Mouse (Mus musculus) common myeloid progenitor, adult 5-6 weeks (primary cell): ENCODE data around the gene Gm20422. TPM values are rescaled to one million over a fixed set of nuclear protein-coding genes. Genes with fewer than 3 reads are reported as not detected.
"Not testable (repeated sequence)": the region's sequence is repeated elsewhere in the genome, so short reads cannot be mapped to it uniquely, and the experiment has no call there.

Experiments
- ATAC-seq: replicated peaks from 2 replicates; pipeline ENCODE4 v1.8.0; 2016; ENCODE audit warnings: low read depth, mild to moderate bottlenecking, moderate TSS enrichment, inconsistent platforms; ENCODE audit not compliant: poor library complexity, severe bottlenecking
- total RNA-seq: library from RNA; stranded (forward); fragments of 200-1000, 187-1606 nt; gene quantifications from 2 replicates; pipeline ENCODE4 v1.2.3, GENCODE M21; 2017

The Gm20422 gene
- total RNA-seq, 1 experiment from 2014 or later, result not detected

GRCm38 (mm10) chr8:69716403-69717231 is 58.1 kb downstream of the Gm20422 start:
- ATAC-seq, result peak; percentile 94

GRCm38 (mm10) chr8:69715366-69715765 is 59.3 kb downstream of the Gm20422 start:
- ATAC-seq, result no peak

GRCm38 (mm10) chr8:69713516-69713915 is 61.2 kb downstream of the Gm20422 start:
- no peak for ATAC-seq

GRCm38 (mm10) chr8:69710624-69711023 is 64.1 kb downstream of the Gm20422 start, which contains the start of gene Zfp869:
TSS of gene Zfp869 (minus strand) at chr8:69710724.
- ATAC-seq, result not testable (repeated sequence)

GRCm38 (mm10) chr8:69701810-69702209 is 72.9 kb downstream of the Gm20422 start:
- no peak for ATAC-seq

Other genes with a start within 250 kb of the Gm20422 start
- gene Zfp868, start 149.3 kb downstream of the Gm20422 start, total RNA-seq, result 13.1 and 28.9 TPM in 2 replicates
- 0.59 and 0.87 TPM in 2 replicates for gene Zfp964, start 120.4 kb downstream of the Gm20422 start, total RNA-seq
- 31.2 and 36.5 TPM in 2 replicates for gene Zfp869, start 64.2 kb downstream of the Gm20422 start, total RNA-seq
- 1.9 and 4.8 TPM in 2 replicates for gene Zfp963, start 24.9 kb downstream of the Gm20422 start, total RNA-seq
- gene Atp13a1, start 16.3 kb upstream of the Gm20422 start, total RNA-seq, result 12.9 and 19.5 TPM in 2 replicates
- gene Zfp866, start 16.3 kb upstream of the Gm20422 start, total RNA-seq, result 23.3 and 32.0 TPM in 2 replicates
- 26.0 and 27.0 TPM in 2 replicates for gene Gmip, start 33.8 kb upstream of the Gm20422 start, total RNA-seq
- gene Lpar2, start 47.5 kb upstream of the Gm20422 start, total RNA-seq, result 1.4 and 1.5 TPM in 2 replicates
- 14.2 and 15.3 TPM in 2 replicates for gene Pbx4, start 57.6 kb upstream of the Gm20422 start, total RNA-seq
- not detected in 2 replicates for gene Cilp2, start 112.8 kb upstream of the Gm20422 start, total RNA-seq
- gene Tssk6, start 127.3 kb upstream of the Gm20422 start, total RNA-seq, result 1.2 TPM in 1 of 2 replicates, not detected in the other
- 82.1 and 100 TPM in 2 replicates for gene Ndufa13, start 127.7 kb upstream of the Gm20422 start, total RNA-seq
- not detected in 2 replicates for gene Yjefn3, start 127.8 kb upstream of the Gm20422 start, total RNA-seq
- 86.7 and 90.0 TPM in 2 replicates for gene Gatad2a, start 221.5 kb upstream of the Gm20422 start, total RNA-seq